In genomic region chr13:34727060-34727459, GRCm38 (mm10) we compare ENCODE assay signal across 15 mouse cellular contexts. TPM values are rescaled to one million over a fixed set of nuclear protein-coding genes. Genes with fewer than 3 reads are reported as not detected.
DNase-seq lines count a peak whose midpoint lies in the region; ATAC-seq and TF ChIP-seq lines count a peak whose summit lies in the region.
"Had no signal": no experiment of that assay in that cellular context is flagged by ENCODE, and none has a peak within 500 bp of the region (broad histone marks: within the 10 kb centered on the region; RNA-seq: fewer than 3 reads in every experiment).

No protein-coding gene starts in this region.

- H3K4me2 ChIP-seq in hindbrain, embryonic 13.5 days: no peak overlapping the region
- no peak overlapping the region for H3K4me2 ChIP-seq in midbrain, postnatal 0 days (ENCODE audit: low read depth, low read length, poor library complexity, severe bottlenecking)
- H3K4me2 ChIP-seq in midbrain, embryonic 13.5 days (replicated peaks): no peak overlapping the region
- H3K4me2 ChIP-seq in intestine, embryonic 16.5 days (ENCODE audit: low read depth, low read length): no peak overlapping the region

- H3K27ac ChIP-seq in hindbrain, embryonic 13.5 days: peak overlapping the region; percentile 55; the same call in 1 of the 2 replicates
- no peak overlapping the region for H3K27ac ChIP-seq in hindbrain, embryonic 10.5 days
- no peak overlapping the region for H3K27ac ChIP-seq in midbrain, postnatal 0 days (ENCODE audit: low read depth, low read length)
- no peak overlapping the region for H3K27ac ChIP-seq in midbrain, embryonic 13.5 days
- H3K27ac ChIP-seq in intestine, embryonic 16.5 days (ENCODE audit: low read length): peak overlapping the region; percentile 78; the same call in 1 of the 2 replicates
- H3K27ac ChIP-seq: liver, embryonic 13.5 days had no signal

- no peak for DNase-seq in hindbrain, embryonic 10.5 days (ENCODE audit: low spot score)
- no peak for DNase-seq in midbrain, postnatal 0 days (ENCODE audit: low spot score)
- no peak for DNase-seq in retina, embryonic 14.5 days (ENCODE audit: low spot score)
- DNase-seq in cerebellum, adult 9-11 months: no peak
- DNase-seq: cerebellum, adult 9-10 months; gastrocnemius, postnatal 25 days; kidney, adult 9 months; layer of hippocampus, postnatal 36 days; liver, embryonic 13.5 days had no signal

- WGBS in hindbrain, embryonic 13.5 days: 96% methylated on average over 2 of the region's 2 CpGs
- WGBS in hindbrain, embryonic 10.5 days: 92% methylated on average over 2 of the region's 2 CpGs
- 91% methylated on average over 2 of the region's 2 CpGs for WGBS in midbrain, postnatal 0 days
- WGBS in midbrain, embryonic 13.5 days: 93% methylated on average over 2 of the region's 2 CpGs
- 92% methylated on average over 2 of the region's 2 CpGs for WGBS in intestine, embryonic 16.5 days

- H3K4me3 ChIP-seq in hindbrain, embryonic 13.5 days: no peak overlapping the region
- H3K4me3 ChIP-seq in hindbrain, embryonic 10.5 days: no peak overlapping the region
- H3K4me3 ChIP-seq in midbrain, postnatal 0 days (ENCODE audit: low read depth, low read length): no peak overlapping the region
- H3K4me3 ChIP-seq in midbrain, embryonic 13.5 days (replicated peaks): no peak overlapping the region
- H3K4me3 ChIP-seq in intestine, embryonic 16.5 days (ENCODE audit: low read length): no peak overlapping the region
- H3K4me3 ChIP-seq: liver, embryonic 13.5 days had no signal

- H3K9me3 ChIP-seq in hindbrain, embryonic 13.5 days: 0 out of 2 replicates have a peak, but pooled peaks cover 4% of the 10 kb centered on the region
- peaks cover 6% of the 10 kb centered on the region; the same call in 1 of the 2 replicates for H3K9me3 ChIP-seq in hindbrain, embryonic 10.5 days
- H3K9me3 ChIP-seq in midbrain, postnatal 0 days (ENCODE audit: low read length): no peaks in the 10 kb centered on the region
- H3K9me3 ChIP-seq in midbrain, embryonic 13.5 days: no peaks in the 10 kb centered on the region; the same call in 1 of the 2 replicates
- no peaks in the 10 kb centered on the region for H3K9me3 ChIP-seq in intestine, embryonic 16.5 days (ENCODE audit: control insufficient read depth, low read length)
- H3K9me3 ChIP-seq: liver, embryonic 13.5 days had no signal

- no peaks in the 10 kb centered on the region for H3K36me3 ChIP-seq in hindbrain, embryonic 13.5 days
- no peaks in the 10 kb centered on the region for H3K36me3 ChIP-seq in hindbrain, embryonic 10.5 days
- no peaks in the 10 kb centered on the region for H3K36me3 ChIP-seq in midbrain, postnatal 0 days (ENCODE audit: insufficient read depth, low read length)
- H3K36me3 ChIP-seq in midbrain, embryonic 13.5 days: no peaks in the 10 kb centered on the region
- H3K36me3 ChIP-seq in intestine, embryonic 16.5 days (ENCODE audit: control insufficient read depth, insufficient read depth, low read length): no peaks in the 10 kb centered on the region
- H3K36me3 ChIP-seq: liver, embryonic 13.5 days had no signal

- H3K27me3 ChIP-seq in hindbrain, embryonic 13.5 days: no peaks in the 10 kb centered on the region
- no peaks in the 10 kb centered on the region for H3K27me3 ChIP-seq in hindbrain, embryonic 10.5 days (ENCODE audit: insufficient read depth, poor library complexity, severe bottlenecking)
- no peaks in the 10 kb centered on the region for H3K27me3 ChIP-seq in midbrain, postnatal 0 days (ENCODE audit: insufficient read depth, low read length)
- no peaks in the 10 kb centered on the region for H3K27me3 ChIP-seq in midbrain, embryonic 13.5 days
- H3K27me3 ChIP-seq in intestine, embryonic 16.5 days (replicated peaks; ENCODE audit: control insufficient read depth, insufficient read depth, low read length): no peaks in the 10 kb centered on the region
- H3K27me3 ChIP-seq: liver, embryonic 13.5 days had no signal

- H3K4me1 ChIP-seq in hindbrain, embryonic 13.5 days (replicated peaks): peaks cover 22% of the 10 kb centered on the region
- H3K4me1 ChIP-seq in hindbrain, embryonic 10.5 days (replicated peaks): peaks cover 22% of the 10 kb centered on the region
- H3K4me1 ChIP-seq in midbrain, postnatal 0 days (ENCODE audit: insufficient read depth, low read length): 0 out of 2 replicates have a peak, but pooled peaks cover 2% of the 10 kb centered on the region
- peaks cover 8% of the 10 kb centered on the region; the same call in 1 of the 2 replicates for H3K4me1 ChIP-seq in midbrain, embryonic 13.5 days (replicated peaks)
- peaks cover 16% of the 10 kb centered on the region; the same call in 1 of the 2 replicates for H3K4me1 ChIP-seq in intestine, embryonic 16.5 days (ENCODE audit: control insufficient read depth, insufficient read depth, low read length)

- no peak overlapping the region for H3K9ac ChIP-seq in hindbrain, embryonic 13.5 days
- no peak overlapping the region for H3K9ac ChIP-seq in midbrain, postnatal 0 days (replicated peaks; ENCODE audit: low read length, poor library complexity, severe bottlenecking)
- no peak overlapping the region for H3K9ac ChIP-seq in midbrain, embryonic 13.5 days (replicated peaks)
- H3K9ac ChIP-seq in intestine, embryonic 16.5 days (ENCODE audit: low read depth, low read length): no peak overlapping the region
- H3K9ac ChIP-seq: liver, embryonic 13.5 days had no signal

- no peak for ATAC-seq in hindbrain, embryonic 13.5 days (ENCODE audit: low FRiP score)
- ATAC-seq in midbrain, postnatal 0 days (ENCODE audit: low FRiP score): no peak
- ATAC-seq in midbrain, embryonic 13.5 days: no peak
- no peak for ATAC-seq in intestine, embryonic 16.5 days
- ATAC-seq: forebrain, embryonic 14.5 days had no signal

- 0 out of 2 replicates have a peak, but pooled peaks have one; percentile 5 for TF ChIP-seq CTCF in midbrain, postnatal 0 days (IDR thresholded peaks at IDR 0.05)

RNA-seq across cellular contexts. Expression of gene Fam50b, which starts 7.6 kb away (rescaled TPM):
- not detected in 2 replicates for polyA plus RNA-seq in hindbrain, embryonic 13.5 days (2015; fragmentation: Nextera tagmentation; extraction: Ambion mirVana)
- 0.12 TPM in 1 of 2 replicates, not detected in the other for polyA plus RNA-seq in hindbrain, embryonic 10.5 days (2016; fragmentation: Nextera tagmentation; extraction: Ambion mirVana)
- 0.66 TPM in 1 of 2 replicates, not detected in the other for total RNA-seq in midbrain, postnatal 0 days (2014; rRNA removed)
- polyA plus RNA-seq in midbrain, postnatal 0 days (2015; fragmentation: Nextera tagmentation; extraction: Ambion mirVana): not detected in 2 replicates
- not detected in 2 replicates for polyA plus RNA-seq in midbrain, embryonic 13.5 days (2015; fragmentation: Nextera tagmentation; extraction: Ambion mirVana)
- polyA plus RNA-seq in intestine, embryonic 16.5 days (2015; fragmentation: Nextera tagmentation; extraction: Ambion mirVana): not detected in 2 replicates
- total RNA-seq: gastrocnemius, postnatal 25 days; layer of hippocampus, postnatal 36 days; megakaryocyte, adult 5-6 weeks had no signal
- polyA plus RNA-seq: embryonic facial prominence, embryonic 11.5 days; forebrain, embryonic 14.5 days; liver, embryonic 13.5 days had no signal

Comparison
In these comparisons a context has a peak if more than half of its experiments do, and no peak if none do; other contexts are left out.
1. H3K27ac ChIP-seq: peak in hindbrain, embryonic 13.5 days (single experiment) and intestine, embryonic 16.5 days (single experiment); none in hindbrain, embryonic 10.5 days (single experiment), midbrain, postnatal 0 days (single experiment) and midbrain, embryonic 13.5 days (single experiment).